Mouse (Mus musculus): Measurements from ENCODE around the gene Mapk7.

The Mapk7 gene

GRCm38 (mm10) chr11:61465422-61465821 is 28.8 kb downstream of the Mapk7 start:
- DNase-seq (ENCODE audit: inconsistent ontology term), result no peak

- no peak for DNase-seq (ENCODE audit: inconsistent ontology term)
These were observed 30.1 kb downstream of the Mapk7 start for GRCm38 (mm10) chr11:61464071-61464470.

- no peak for DNase-seq (ENCODE audit: inconsistent ontology term)
These were observed 44.5 kb downstream of the Mapk7 start for GRCm38 (mm10) chr11:61449499-61450292.

GRCm38 (mm10) chr11:61448599-61449225 is 45.5 kb downstream of the Mapk7 start:
- no peak for DNase-seq (ENCODE audit: inconsistent ontology term)

GRCm38 (mm10) chr11:61448041-61448440 is 46.2 kb downstream of the Mapk7 start:
- no peak for DNase-seq (ENCODE audit: inconsistent ontology term)

- no peak for DNase-seq (ENCODE audit: inconsistent ontology term)
These were observed 46.9 kb downstream of the Mapk7 start for GRCm38 (mm10) chr11:61447296-61447695.

GRCm38 (mm10) chr11:61443807-61444206 is 50.4 kb downstream of the Mapk7 start:
- DNase-seq (ENCODE audit: inconsistent ontology term), result no peak

- no peak for DNase-seq (ENCODE audit: inconsistent ontology term)
These were observed 52.5 kb downstream of the Mapk7 start for GRCm38 (mm10) chr11:61441670-61442069.

- no peak for DNase-seq (ENCODE audit: inconsistent ontology term)
These were observed 53.8 kb downstream of the Mapk7 start for GRCm38 (mm10) chr11:61440416-61440815.

GRCm38 (mm10) chr11:61439170-61439569 is 55.0 kb downstream of the Mapk7 start:
- DNase-seq (ENCODE audit: inconsistent ontology term), result no peak
